Mouse (Mus musculus) liver, embryonic 14.5 days (tissue): Measurements from ENCODE around the gene Fam24a. TPM values are rescaled to one million over a fixed set of nuclear protein-coding genes. Genes with fewer than 3 reads are reported as not detected.

Experiments used
- ATAC-seq: fragments of 200-750 bp; cut with Nextera tagmentation; 2 replicates; pipeline ENCODE4 v1.8.0; 2017; ENCODE audit warnings: moderate number of reproducible peaks, mild to moderate bottlenecking, moderate library complexity; ENCODE audit not compliant: insufficient read depth
- DNase-seq, 3 experiments: peaks; one replicate each; pipeline ENCODE4 v3.0.0-alpha.2; 2012 to 2013; ENCODE audit warnings: low read depth in 3 of 3, low spot score in 3 of 3
- H3K27ac ChIP-seq: fragments of 300-500 bp; sonication (generic); 2 replicates; pipeline ENCODE4 v1.5.1; 2014; ENCODE audit warnings: moderate library complexity, mild to moderate bottlenecking, control low read depth, inconsistent platforms
- H3K27me3 ChIP-seq: fragments of 300-500 bp; sonication (generic); 2 replicates; pipeline ENCODE4 v1.6.1; 2014; ENCODE audit warnings: mild to moderate bottlenecking, low read length, moderate library complexity; ENCODE audit not compliant: control insufficient read depth, insufficient read depth
- H3K36me3 ChIP-seq: fragments of 300-500 bp; sonication (generic); replicated peaks from 2 replicates; pipeline ENCODE4 v1.6.1; 2014; ENCODE audit warnings: low read depth; ENCODE audit not compliant: control insufficient read depth, insufficient read depth
- H3K4me1 ChIP-seq, 2 experiments: fragments of 200-500 bp in 1 of 2; fragments of 300-500 bp in 1 of 2; sonication (generic) in 1 of 2; replicated peaks; 2 replicates each; pipeline ENCODE4 v1.6.1; 2012 to 2014; ENCODE audit warnings: antibody characterized with exemption in 1 of 2, inconsistent platforms in 1 of 2, low read length in 1 of 2; ENCODE audit not compliant: control insufficient read depth in 2 of 2, insufficient read depth in 2 of 2
- H3K4me2 ChIP-seq: fragments of 300-500 bp; sonication (generic); 2 replicates; pipeline ENCODE4 v1.6.1; 2014; ENCODE audit warnings: low read depth, mild to moderate bottlenecking, control low read depth, moderate library complexity
- H3K4me3 ChIP-seq, 2 experiments: fragments of 200-500 bp in 1 of 2; fragments of 300-500 bp in 1 of 2; sonication (generic) in 1 of 2; 2 replicates each; pipeline ENCODE4 v1.5.1; 2012 to 2014; ENCODE audit warnings: low read depth in 2 of 2, low read length in 2 of 2, mild to moderate bottlenecking in 2 of 2, control low read depth in 1 of 2, inconsistent platforms in 1 of 2, moderate library complexity in 1 of 2; ENCODE audit not compliant: insufficient read depth in 1 of 2
- H3K9ac ChIP-seq: fragments of 300-500 bp; sonication (generic); replicated peaks from 2 replicates; pipeline ENCODE4 v1.6.1; 2014; ENCODE audit warnings: mild to moderate bottlenecking, control low read depth, moderate library complexity
- H3K9me3 ChIP-seq: fragments of 300-500 bp; sonication (generic); 2 replicates; pipeline ENCODE4 v1.6.1; 2016; ENCODE audit warnings: low read length, mixed read lengths; ENCODE audit not compliant: control insufficient read depth
- CTCF ChIP-seq: IDR thresholded peaks from 2 replicates; pipeline ENCODE4 v1.5.1; 2016; ENCODE audit warnings: antibody characterized with exemption, low read depth, control low read depth
- EP300 ChIP-seq: IDR thresholded peaks from 2 replicates; pipeline ENCODE4 v1.6.1; 2016; ENCODE audit warnings: antibody characterized with exemption, low read depth
- WGBS: fragments of 180-500 bp; shearing (Covaris S2); extraction: QIAGEN DNeasy Blood & Tissue Kit; methylation state at CpG from one replicate; pipeline ENCODE4 v1.1.7; 2014; ENCODE audit not compliant: insufficient replicate concordance; 5-methylcytosine and 5-hydroxymethylcytosine counted together
- polyA plus RNA-seq, 2 experiments: library from polyadenylated mRNA; depleted of rRNA in 1 of 2; stranded (reverse) in 1 of 2; unstranded in 1 of 2; fragments of >200 nt; fragmentation: Nextera tagmentation in 1 of 2; extraction: Ambion mirVana in 1 of 2; gene quantifications; 2 replicates each; pipeline versions ENCODE4 v1.2.1 to v1.2.3; 2012 to 2014

Fam24a gene
- polyA plus RNA-seq, 2 experiments = not detected

GRCm38 (mm10) chr7:131337502-131338068 lies 3.9 kb downstream of the Fam24a start:
- H3K4me3 ChIP-seq = no peak overlapping the region
- no peak for ATAC-seq

GRCm38 (mm10) chr7:131345856-131346541 lies 12.3 kb downstream of the Fam24a start:
- no peak overlapping the region for H3K27ac ChIP-seq
- no peak for ATAC-seq
- no peak overlapping the region for H3K4me2 ChIP-seq
- no peaks in the 10 kb centered on the region for H3K4me1 ChIP-seq
- DNase-seq = no peak
- 86% methylated on average over 7 of the region's 7 CpGs for WGBS
- H3K9me3 ChIP-seq = no peaks in the 10 kb centered on the region
- no peak overlapping the region for H3K4me3 ChIP-seq
- TF ChIP-seq EP300 (no peak), CTCF (no peak)
- H3K27me3 ChIP-seq = no peaks in the 10 kb centered on the region
- H3K36me3 ChIP-seq = peaks cover 35% of the 10 kb centered on the region
- no peak overlapping the region for H3K9ac ChIP-seq

More at GRCm38 (mm10) chr7:131337502-131338068, 3.9 kb downstream of the Fam24a start:
- Histone ChIP-seq H3K36me3 (peaks cover 6% of the 10 kb centered on the region), H3K27me3 (no peaks in the 10 kb centered on the region), H3K27ac (no peak overlapping the region), H3K4me1 (no peaks in the 10 kb centered on the region), H3K9ac (no peak overlapping the region), H3K9me3 (no peaks in the 10 kb centered on the region), H3K4me2 (no peak overlapping the region)
- 64% methylated on average over 8 of the region's 8 CpGs for WGBS
- no peak for TF ChIP-seq CTCF
- TF ChIP-seq EP300 = no peak
- no peak for DNase-seq

- ATAC-seq (no peak), DNase-seq (no peak)
- no peak overlapping the region for H3K27ac ChIP-seq
- H3K27me3 ChIP-seq = no peaks in the 10 kb centered on the region
- TF ChIP-seq CTCF (no peak), EP300 (no peak)
- H3K36me3 ChIP-seq = peaks cover 34% of the 10 kb centered on the region
- H3K4me3 ChIP-seq = no peak overlapping the region
- H3K4me1 ChIP-seq = peaks cover 0 to 2% of the 10 kb centered on the region in 2 experiments; a peak in 1 of 4 replicates
- H3K9me3 ChIP-seq = no peaks in the 10 kb centered on the region
- no peak overlapping the region for H3K4me2 ChIP-seq
- 88% methylated on average over 13 of the region's 13 CpGs for WGBS
- H3K9ac ChIP-seq = no peak overlapping the region
Observed at GRCm38 (mm10) chr7:131356105-131356504, 22.4 kb downstream of the Fam24a start.

- no peak for DNase-seq
- Histone ChIP-seq H3K27me3 (no peaks in the 10 kb centered on the region), H3K9ac (peak overlapping the region; percentile 91), H3K4me1 (peaks cover 9 to 13% of the 10 kb centered on the region in 2 experiments), H3K4me3 (peak overlapping the region; percentile 74 to 80), H3K36me3 (peaks cover 13% of the 10 kb centered on the region), H3K9me3 (no peaks in the 10 kb centered on the region), H3K4me2 (peak overlapping the region; percentile 84), H3K27ac (peak overlapping the region; percentile 67)
- TF ChIP-seq CTCF = no peak
- TF ChIP-seq EP300 = no peak
- peak; percentile 62 for ATAC-seq
- under 1% methylated on average over 35 of the region's 35 CpGs for WGBS
Observed at GRCm38 (mm10) chr7:131362269-131362614, 28.6 kb downstream of the Fam24a start.

- WGBS = under 1% methylated on average over 55 of the region's 55 CpGs
- H3K4me2 ChIP-seq = peak within 1 kb of the TSS; percentile 84
- ATAC-seq (peak; percentile 95), DNase-seq (peak; percentile 84 to 86 (median 86))
- H3K36me3 ChIP-seq = peaks cover 10% of the 10 kb centered on the region
- peak within 1 kb of the TSS; percentile 74 to 80 for H3K4me3 ChIP-seq
- peak within 1 kb of the TSS; percentile 91 for H3K9ac ChIP-seq
- no peaks in the 10 kb centered on the region for H3K27me3 ChIP-seq
- TF ChIP-seq CTCF (no peak; the same call in 1 of the 2 replicates), EP300 (no peak)
- H3K9me3 ChIP-seq = no peaks in the 10 kb centered on the region
- H3K27ac ChIP-seq = peak within 1 kb of the TSS; percentile 67
- peaks cover 9 to 13% of the 10 kb centered on the region in 2 experiments for H3K4me1 ChIP-seq
Observed at GRCm38 (mm10) chr7:131362615-131363300, 29.1 kb downstream of the Fam24a start, which contains the start of gene 2310057M21Rik. 2310057M21Rik (minus strand) TSS chr7:131362759.
